Comparison of ENCODE assay signal across 9 mouse cellular contexts in genomic region chr3:128546416-128547327, GRCm38 (mm10).
DNase-seq lines count a peak whose midpoint lies in the region; ATAC-seq and TF ChIP-seq lines count a peak whose summit lies in the region.
"Had no signal": no experiment of that assay in that cellular context is flagged by ENCODE, and none has a peak within 500 bp of the region (broad histone marks: within the 10 kb centered on the region; RNA-seq: fewer than 3 reads in every experiment).

No protein-coding gene starts in this region.

- H3K4me3 ChIP-seq in heart, embryonic 16.5 days (ENCODE audit: low read length), result no peak overlapping the region
- H3K4me3 ChIP-seq in left cerebral cortex, adult 2 months, result no peak overlapping the region
- no peak overlapping the region for H3K4me3 ChIP-seq in neural tube, embryonic 13.5 days

- no peak overlapping the region for H3K4me2 ChIP-seq in heart, embryonic 16.5 days (ENCODE audit: low read depth, low read length)
- no peak overlapping the region for H3K4me2 ChIP-seq in neural tube, embryonic 13.5 days

- intact Hi-C loops in left cerebral cortex, adult 2 months (cut with DNase I), result no loop called here

- WGBS in heart, embryonic 16.5 days, result 51% methylated on average over 9 of the region's 9 CpGs
- WGBS in neural tube, embryonic 13.5 days, result 45% methylated on average over 9 of the region's 9 CpGs

- ATAC-seq in heart, embryonic 16.5 days (replicated peaks; ENCODE audit: extremely low read depth, insufficient read depth, low FRiP score), result peak; percentile 49; the same call in 1 of the 2 replicates
- ATAC-seq in neural tube, embryonic 13.5 days (ENCODE audit: low read depth), result peak; percentile 95
- no peak for ATAC-seq in CD4-positive, CD25-positive, alpha-beta regulatory T cell, adult 4 months
- no peak for ATAC-seq in erythroid progenitor cell, adult 5-6 weeks (replicated peaks; ENCODE audit: low FRiP score, poor library complexity, severe bottlenecking)

- no peaks in the 10 kb centered on the region for H3K9me3 ChIP-seq in heart, embryonic 16.5 days (replicated peaks; ENCODE audit: control insufficient read depth, low read length)
- H3K9me3 ChIP-seq in neural tube, embryonic 13.5 days, result no peaks in the 10 kb centered on the region

- TF ChIP-seq CTCF in left cerebral cortex, adult 2 months (IDR thresholded peaks at IDR 0.05), result no peak

- H3K27ac ChIP-seq in heart, embryonic 16.5 days (ENCODE audit: low read length), result no peak overlapping the region; the same call in 1 of the 2 replicates
- no peak overlapping the region for H3K27ac ChIP-seq in left cerebral cortex, adult 2 months
- H3K27ac ChIP-seq in neural tube, embryonic 13.5 days (replicated peaks), result peak overlapping the region; percentile 62
- H3K27ac ChIP-seq: liver, embryonic 14.5 days had no signal

- H3K27me3 ChIP-seq in heart, embryonic 16.5 days (ENCODE audit: control insufficient read depth, insufficient read depth, low read length), result no peaks in the 10 kb centered on the region
- no peaks in the 10 kb centered on the region for H3K27me3 ChIP-seq in neural tube, embryonic 13.5 days

- H3K36me3 ChIP-seq in heart, embryonic 16.5 days (ENCODE audit: control insufficient read depth, insufficient read depth), result no peaks in the 10 kb centered on the region
- H3K36me3 ChIP-seq in neural tube, embryonic 13.5 days, result no peaks in the 10 kb centered on the region

- no peaks in the 10 kb centered on the region for H3K4me1 ChIP-seq in heart, embryonic 16.5 days (ENCODE audit: control insufficient read depth, insufficient read depth, low read length)
- peaks cover 9% of the 10 kb centered on the region for H3K4me1 ChIP-seq in neural tube, embryonic 13.5 days (replicated peaks)

- no peak overlapping the region for H3K9ac ChIP-seq in heart, embryonic 16.5 days (ENCODE audit: low read length)
- no peak overlapping the region for H3K9ac ChIP-seq in neural tube, embryonic 13.5 days
- H3K9ac ChIP-seq: liver, embryonic 14.5 days had no signal

- DNase-seq in testis, postnatal 10 days (ENCODE audit: low spot score), result peak; percentile 45
- DNase-seq in testis, postnatal 14 days (ENCODE audit: low spot score), result no peak
- peak; percentile 50 for DNase-seq in fibroblast of lung, adult 2 months (ENCODE audit: low read depth)
- DNase-seq in left cerebral cortex, adult 2 months (ENCODE audit: extremely low spot score in 1 of 2, low spot score in 2 of 2), result peak; percentile 65 to 67

Comparison
In these comparisons a context has a peak if more than half of its experiments do, and no peak if none do; other contexts are left out.
1. ATAC-seq: peak in heart, embryonic 16.5 days (single experiment) and neural tube, embryonic 13.5 days (single experiment); none in CD4-positive, CD25-positive, alpha-beta regulatory T cell, adult 4 months (single experiment) and erythroid progenitor cell, adult 5-6 weeks (single experiment).